Mouse (Mus musculus) megakaryocyte-erythroid progenitor cell, adult 5-6 weeks (primary cell): ENCODE data around the gene Snx27. TPM values are rescaled to one million over a fixed set of nuclear protein-coding genes. Genes with fewer than 3 reads are reported as not detected.

ENCODE experiments used
- ATAC-seq: replicated peaks from 2 replicates; pipeline ENCODE4 v1.8.0; 2016; ENCODE audit warnings: mild to moderate bottlenecking, inconsistent platforms; ENCODE audit not compliant: severe bottlenecking, poor library complexity, low FRiP score, low TSS enrichment
- total RNA-seq, 2 experiments: library from RNA; stranded (forward) in 1 of 2; stranded (reverse) in 1 of 2; fragments of 200-1000, 215-1000 nt in 1 of 2; fragments of >200 nt in 1 of 2; fragmentation: Nextera tagmentation in 1 of 2; gene quantifications; 2 replicates each; pipeline ENCODE4 v1.2.3; 2014 to 2017

Gene Snx27
- total RNA-seq, 2 experiments from 2014 or later, result 24.2 to 30.5 TPM

DNA sequence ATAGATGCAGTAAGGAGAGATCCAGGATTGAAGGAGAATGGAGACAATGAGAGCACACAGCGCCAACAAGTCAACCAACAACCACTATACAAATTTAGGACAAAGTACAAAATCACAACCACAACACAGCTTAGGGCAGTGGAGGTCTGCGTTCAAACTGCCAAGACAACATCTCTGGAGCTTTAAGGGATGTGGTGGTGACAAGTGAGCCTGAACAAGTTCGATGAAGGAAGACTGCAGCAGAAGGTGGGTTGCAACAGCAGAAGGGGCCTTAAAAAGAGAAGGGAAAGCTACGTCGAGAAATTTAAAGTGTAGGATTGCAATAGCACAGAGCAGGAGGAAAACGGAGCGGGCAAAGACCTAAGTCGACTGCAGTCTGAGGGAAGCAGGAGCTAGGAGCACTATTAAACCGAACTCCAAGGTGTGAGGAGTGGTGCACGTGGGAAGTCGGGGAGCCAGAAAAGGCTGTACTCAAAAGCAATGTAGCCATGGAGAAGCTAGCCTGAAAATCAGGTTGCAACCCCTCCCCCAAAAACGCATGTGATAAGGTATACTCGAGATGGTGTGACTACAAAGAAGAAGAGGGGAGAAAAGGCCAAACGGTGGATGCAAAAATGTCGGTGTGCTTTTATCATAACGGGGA is 1.3 kb downstream of the Snx27 start:
- peak; percentile 9; the same call in 1 of the 2 replicates for ATAC-seq

DNA sequence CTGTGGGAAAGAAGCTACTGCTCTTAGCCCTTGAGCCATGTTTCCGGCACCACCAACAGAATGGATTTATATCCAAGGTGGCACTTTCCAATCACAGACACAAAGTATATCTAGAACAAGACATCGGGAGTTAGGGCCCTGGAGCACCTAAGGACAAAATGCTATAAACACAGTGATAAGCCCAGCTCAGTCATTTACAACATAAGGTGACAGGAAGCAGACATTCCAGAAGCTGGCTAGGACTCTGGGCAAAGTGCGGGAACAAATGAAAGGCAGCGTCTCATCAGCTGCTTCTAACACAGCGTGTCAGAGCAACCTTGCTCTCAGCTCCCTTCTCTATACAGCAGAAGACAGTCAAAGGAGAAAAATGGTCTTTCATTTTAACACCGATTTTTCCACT is 8.0 kb downstream of the Snx27 start:
- no peak for ATAC-seq

- no peak for ATAC-seq
These were observed 15.3 kb downstream of the Snx27 start for GRCm38 (mm10) chr3:94567242-94567641.

GRCm38 (mm10) chr3:94565557-94565956 is 17.0 kb downstream of the Snx27 start:
- no peak for ATAC-seq

DNA sequence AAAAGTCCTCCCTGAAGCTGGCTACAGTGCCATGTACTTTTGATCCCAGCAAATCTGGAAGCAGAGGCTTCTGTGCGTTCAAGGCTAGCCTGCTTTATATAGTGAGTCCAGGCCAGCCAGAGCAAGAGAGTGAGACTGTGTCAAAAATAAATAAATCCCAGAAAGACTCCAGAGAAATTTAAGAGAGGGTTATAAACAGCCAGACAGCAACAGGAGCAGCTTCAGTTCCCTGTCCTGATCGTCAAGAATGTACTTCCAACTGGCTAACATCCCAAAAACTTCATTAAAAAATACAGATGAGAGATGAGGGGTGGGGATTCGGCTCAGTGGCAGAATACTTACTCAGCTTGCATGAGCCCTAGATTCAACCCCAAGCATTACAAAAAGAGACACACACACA is 17.4 kb downstream of the Snx27 start:
- no peak for ATAC-seq

- no peak for ATAC-seq
These were observed 18.0 kb downstream of the Snx27 start for GRCm38 (mm10) chr3:94564356-94565010.

DNA sequence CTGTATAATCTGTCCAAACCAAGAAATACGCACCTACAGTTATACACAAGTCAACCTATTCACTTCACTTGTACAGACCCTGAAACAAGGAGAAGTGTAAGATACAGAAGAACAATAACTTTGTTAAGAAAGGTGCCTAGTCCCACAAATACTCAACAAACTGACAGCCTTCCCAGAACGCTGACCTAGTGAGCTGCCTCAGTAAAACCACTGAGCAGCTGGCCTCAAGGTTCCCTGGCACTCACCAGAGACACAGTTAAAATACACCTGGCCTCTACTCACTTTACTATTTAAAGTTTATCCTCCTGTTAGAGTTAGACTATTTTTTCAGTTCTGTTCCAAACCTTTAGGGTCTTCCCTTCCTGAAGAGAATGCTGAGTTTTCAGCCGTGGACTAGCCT is 19.4 kb downstream of the Snx27 start:
- ATAC-seq, result no peak

DNA sequence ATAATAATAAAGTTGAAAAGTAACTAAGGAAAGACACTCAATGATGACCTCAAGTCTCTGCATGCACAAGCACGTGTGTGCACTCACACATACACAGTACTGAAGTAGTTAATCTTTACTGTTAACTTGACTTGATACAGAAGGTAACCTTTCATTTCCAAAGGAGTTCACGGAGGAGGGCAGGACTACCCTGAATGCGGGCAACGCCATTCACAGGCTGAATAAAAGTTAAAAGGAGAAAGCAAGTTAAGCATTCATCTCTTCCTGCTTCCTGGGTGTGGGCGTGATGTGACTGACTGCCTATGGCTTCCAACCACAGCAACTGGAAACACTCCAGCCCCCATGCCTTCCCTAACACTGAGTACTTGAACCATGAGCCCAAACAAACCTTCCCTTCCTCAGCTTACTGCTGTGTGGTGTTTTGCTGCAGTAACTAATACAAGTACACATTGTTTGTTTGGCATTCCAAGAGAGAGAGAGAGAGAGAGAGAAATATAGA is 22.5 kb downstream of the Snx27 start:
- no peak for ATAC-seq

- ATAC-seq, result no peak
These were observed 33.5 kb downstream of the Snx27 start for GRCm38 (mm10) chr3:94549041-94549440.

- ATAC-seq, result no peak
These were observed 45.3 kb downstream of the Snx27 start for GRCm38 (mm10) chr3:94537187-94537586.

DNA sequence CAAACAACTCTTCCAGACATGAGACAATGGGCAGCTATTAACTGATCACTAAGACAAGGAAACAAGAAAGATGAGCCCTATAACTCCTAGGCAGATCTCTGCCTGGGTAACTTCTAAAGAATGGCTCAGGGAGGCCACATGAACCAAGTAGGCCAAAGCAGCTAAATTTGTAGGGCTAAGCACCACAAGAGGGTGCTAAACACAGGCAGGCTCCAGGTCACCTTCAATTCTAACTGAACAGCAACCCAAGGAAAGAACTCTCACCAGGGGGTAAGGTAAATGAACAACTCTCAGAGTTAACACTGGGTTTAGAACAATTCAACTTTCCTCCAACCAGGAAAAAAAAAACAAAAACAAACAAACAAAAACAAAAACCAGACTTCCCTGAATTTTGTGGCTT is 48.5 kb downstream of the Snx27 start:
- peak; percentile 74 for ATAC-seq

DNA sequence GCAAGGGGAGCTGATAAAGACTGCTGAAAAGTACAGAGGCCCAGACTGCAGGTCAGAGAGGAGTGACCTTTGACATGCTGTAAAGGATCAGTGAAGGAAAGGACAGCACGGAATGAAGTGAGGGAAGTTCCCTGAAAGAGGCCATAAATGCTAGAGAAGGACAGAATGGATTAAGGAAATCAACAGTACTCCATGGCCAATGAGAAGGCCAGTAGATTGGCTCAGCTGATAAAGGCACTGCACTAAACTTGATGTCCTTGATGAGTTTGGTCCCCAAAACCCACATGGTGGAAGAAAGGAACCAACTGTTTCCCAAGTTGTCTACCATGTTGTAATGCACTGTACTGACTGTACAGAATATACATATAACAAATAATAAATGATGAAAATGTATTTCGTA is 55.8 kb downstream of the Snx27 start:
- no peak for ATAC-seq

- no peak for ATAC-seq
These were observed 75.9 kb downstream of the Snx27 start for GRCm38 (mm10) chr3:94506664-94507063.

DNA sequence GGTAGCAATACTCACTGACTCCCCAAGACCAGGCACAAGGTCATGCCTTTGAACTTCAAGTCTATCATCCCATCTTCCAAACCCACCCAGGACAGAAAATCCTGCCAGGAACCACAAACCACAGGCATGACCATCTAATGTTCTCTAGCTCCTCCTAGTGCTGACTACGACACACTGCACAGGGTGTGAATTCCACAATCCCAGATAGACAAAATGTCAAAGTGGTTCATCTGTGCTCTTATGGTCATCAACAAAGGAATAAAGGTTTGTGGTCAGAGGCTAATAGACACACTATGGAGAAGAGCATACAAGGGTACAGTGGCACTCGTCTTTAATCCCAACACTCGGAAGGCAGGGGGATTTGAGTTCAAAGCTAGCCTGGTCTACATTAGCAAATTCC is 80.3 kb downstream of the Snx27 start:
- ATAC-seq, result peak; percentile 77

DNA sequence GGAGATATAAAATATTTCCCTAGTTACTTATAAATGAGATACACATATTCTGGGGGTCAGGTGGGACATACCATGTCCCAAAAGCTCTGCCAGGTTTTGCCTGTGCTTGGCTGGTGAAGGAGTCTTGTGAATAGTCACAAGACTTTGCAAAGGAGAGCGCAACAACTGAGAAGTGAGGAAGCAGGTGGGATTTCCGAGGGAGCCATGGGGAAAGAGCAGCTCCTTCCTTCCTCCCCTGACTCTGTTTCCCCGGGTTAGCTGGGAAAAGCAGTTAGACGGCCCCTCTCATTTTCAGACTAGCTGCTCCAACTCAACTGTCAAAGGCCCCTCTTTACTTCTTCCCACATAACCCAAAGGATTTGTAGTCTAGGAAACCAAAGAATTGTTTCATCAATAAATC is 85.4 kb downstream of the Snx27 start:
- ATAC-seq, result no peak

GRCm38 (mm10) chr3:94487581-94487980 is 94.9 kb downstream of the Snx27 start:
- ATAC-seq, result no peak

- no peak for ATAC-seq
These were observed 96.6 kb downstream of the Snx27 start for GRCm38 (mm10) chr3:94485922-94486321.

DNA sequence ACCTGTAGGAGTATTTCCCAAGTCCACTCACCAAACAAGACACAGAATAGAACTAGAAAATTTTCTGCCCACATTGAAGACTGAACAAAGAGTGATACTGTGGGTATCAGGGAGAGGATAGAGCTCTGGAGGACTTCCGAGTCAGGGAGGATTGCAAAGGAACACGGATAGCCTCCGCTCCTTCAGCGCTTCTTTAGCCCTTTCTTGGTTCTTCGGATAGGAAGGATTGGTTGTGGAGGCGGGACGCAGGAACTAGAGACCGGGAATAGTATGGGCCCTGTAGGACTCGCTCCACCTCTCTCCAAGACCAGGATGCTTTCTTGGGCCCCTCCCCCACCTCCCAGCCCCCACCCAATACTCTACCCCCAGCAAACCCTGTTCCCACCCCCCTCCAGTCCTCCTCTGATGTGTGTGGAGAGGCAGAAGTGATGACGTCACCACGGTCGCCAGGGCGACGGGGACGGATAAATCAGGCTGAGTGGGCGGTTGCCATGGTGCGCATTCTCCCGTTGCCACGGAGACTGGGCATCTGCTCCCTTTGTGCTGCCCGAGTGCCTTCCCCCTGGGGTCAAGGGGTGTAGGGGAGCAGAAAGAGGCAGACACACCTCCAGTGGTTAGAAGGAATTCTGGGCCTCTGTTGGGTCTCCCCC is 98.6 kb downstream of the Snx27 start:
- no peak for ATAC-seq

DNA sequence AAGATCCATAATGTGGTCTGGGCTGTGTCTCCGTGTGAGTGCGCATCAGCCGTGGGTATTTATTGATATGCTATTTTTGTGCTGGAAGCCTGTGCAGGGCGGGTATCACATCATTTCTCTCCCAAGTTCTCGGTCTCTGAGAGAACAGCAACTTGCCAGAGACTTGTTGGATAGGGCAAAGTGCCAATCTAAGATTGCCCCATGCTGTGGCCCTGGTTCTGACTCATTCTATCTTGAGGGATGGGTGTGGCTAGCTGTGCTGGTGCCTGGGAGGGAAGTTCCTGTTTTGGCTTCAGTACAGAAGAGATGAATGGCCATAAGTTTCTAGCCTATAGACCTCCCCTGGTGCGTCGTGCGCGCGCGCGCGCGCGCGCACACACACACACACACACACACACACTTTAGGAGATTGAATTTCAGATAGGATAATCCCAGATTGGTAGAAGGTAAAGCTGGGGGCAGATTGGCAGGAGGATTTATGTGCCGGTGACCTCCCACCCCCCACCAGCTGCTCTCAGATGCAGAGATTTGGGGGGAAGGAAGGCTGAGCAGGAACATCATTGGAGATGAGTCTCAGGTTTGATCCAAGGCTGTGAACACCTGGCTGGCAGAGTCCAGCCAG is 99.6 kb downstream of the Snx27 start:
- ATAC-seq, result no peak

DNA sequence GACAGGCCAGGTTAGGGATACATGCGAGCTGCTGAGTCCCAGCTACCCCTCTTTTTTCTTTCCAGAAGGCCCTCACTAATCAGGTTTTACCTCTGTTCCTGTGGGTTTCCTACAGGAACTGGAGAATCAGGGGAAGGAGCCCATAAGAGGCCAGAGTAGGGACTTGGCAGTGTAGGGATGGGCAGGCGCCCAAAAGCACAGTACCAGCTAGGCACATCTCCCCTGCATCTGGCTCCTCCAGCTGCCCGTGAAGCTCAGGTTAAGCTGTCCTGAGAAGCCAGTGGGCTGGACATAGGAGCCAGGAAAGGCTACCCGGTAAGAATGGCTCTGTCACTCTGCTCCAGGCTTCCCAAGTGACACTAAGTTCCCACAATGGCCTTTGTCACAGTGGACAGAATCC is 101.1 kb downstream of the Snx27 start:
- ATAC-seq, result no peak
